28 mouse cellular contexts compared by ENCODE assay signal in genomic region chr14:47229796-47230376, GRCm38 (mm10). TPM values are rescaled to one million over a fixed set of nuclear protein-coding genes. Genes with fewer than 3 reads are reported as not detected.
DNase-seq lines count a peak whose midpoint lies in the region; ATAC-seq and TF ChIP-seq lines count a peak whose summit lies in the region.
"Had no signal": no experiment of that assay in that cellular context is flagged by ENCODE, and none has a peak within 500 bp of the region (broad histone marks: within the 10 kb centered on the region; RNA-seq: fewer than 3 reads in every experiment).

No protein-coding gene starts in this region.

- H3K9ac ChIP-seq in heart, embryonic 15.5 days, result no peak overlapping the region
- no peak overlapping the region for H3K9ac ChIP-seq in CH12.LX (ENCODE audit: insufficient read depth, low read depth)
- H3K9ac ChIP-seq: embryonic facial prominence, embryonic 12.5 days; forebrain, embryonic 15.5 days; hindbrain, embryonic 13.5 days; limb, embryonic 15.5 days; liver, embryonic 13.5 days had no signal

- no peak for TF ChIP-seq POLR2A in CH12.LX (IDR thresholded peaks at IDR 0.05; ENCODE audit: low read depth, low read length)
- TF ChIP-seq POLR2A in myocyte (IDR thresholded peaks at IDR 0.05; ENCODE audit: insufficient read length, low read depth), result no peak

- H3K27me3 ChIP-seq in heart, embryonic 15.5 days, result no peaks in the 10 kb centered on the region
- H3K27me3 ChIP-seq in CH12.LX (replicated peaks) (no peaks in the 10 kb centered on the region), myocyte (ENCODE audit: control insufficient read depth, insufficient read depth, insufficient read length) (no peaks in the 10 kb centered on the region)
- H3K27me3 ChIP-seq: embryonic facial prominence, embryonic 12.5 days; forebrain, embryonic 15.5 days; hindbrain, embryonic 13.5 days; limb, embryonic 15.5 days had no signal

- H3K36me3 ChIP-seq in heart, embryonic 15.5 days, result no peaks in the 10 kb centered on the region
- H3K36me3 ChIP-seq in CH12.LX (replicated peaks in 1 of 2; ENCODE audit: control insufficient read depth in 1 of 2, insufficient read depth in 1 of 2, low read length in 1 of 2) (no peaks in the 10 kb centered on the region), myocyte (ENCODE audit: control insufficient read depth, insufficient read depth) (no peaks in the 10 kb centered on the region)
- H3K36me3 ChIP-seq: embryonic facial prominence, embryonic 12.5 days; forebrain, embryonic 10.5 days; forebrain, embryonic 15.5 days; hindbrain, embryonic 13.5 days; limb, embryonic 15.5 days; liver, embryonic 13.5 days had no signal

- WGBS in heart, embryonic 15.5 days, result 48% methylated on average over 11 of the region's 11 CpGs

- no peak for TF ChIP-seq RAD21 in CH12.LX (IDR thresholded peaks at IDR 0.05; ENCODE audit: low read depth, low read length)

- dilution Hi-C loops in CH12.LX (cut with MboI; ENCODE audit: extremely low pct_ligation_motif_present, extremely low pct_unique_long_range_greater_than_20kb, low sequenced_read_pairs), result no loop called here

- DNase-seq in heart, adult 11 months, result peak; percentile 52
- no peak for DNase-seq in heart, postnatal 25 days (ENCODE audit: low spot score)
- DNase-seq in heart, postnatal 4 days, result no peak
- no peak for DNase-seq in CH12.LX (ENCODE audit: extremely low read depth)
- no peak for DNase-seq in cerebellum, postnatal 10 days
- DNase-seq: adrenal gland, postnatal 10 days; cerebellum, adult 8-10 months; cerebellum, postnatal 36 days; gastrocnemius, postnatal 14 days; kidney, adult 8-10 months; kidney, postnatal 4 days; liver, embryonic 13.5 days; lung, adult 18-20 months; midbrain, embryonic 14.5 days; right cerebral cortex, postnatal 25 days; spleen, adult 18-20 months; thymus, postnatal 14 days had no signal

- in situ Hi-C loops in CH12.LX (cut with MboI; ENCODE audit: low pct_ligation_motif_present, low pct_unique_long_range_greater_than_20kb, low sequenced_read_pairs), result loop anchor here (25.0 kb wide), 1 partner anchor 343 kb away; the partner anchor contains the start of gene Samd4

- 0 out of 2 replicates have a peak overlapping the region, but pooled peaks have one; percentile 18 for H3K4me2 ChIP-seq in heart, embryonic 15.5 days
- no peak overlapping the region for H3K4me2 ChIP-seq in CH12.LX (ENCODE audit: insufficient read depth, low read depth, poor library complexity, severe bottlenecking)
- peak overlapping the region; percentile 66 for H3K4me2 ChIP-seq in myocyte (ENCODE audit: low read depth)
- H3K4me2 ChIP-seq: embryonic facial prominence, embryonic 12.5 days; forebrain, embryonic 15.5 days; hindbrain, embryonic 13.5 days; limb, embryonic 15.5 days; liver, embryonic 13.5 days had no signal

- no peak for TF ChIP-seq CTCF in CH12.LX (conservative IDR thresholded peaks at IDR 0.05 in 1 of 2, IDR thresholded peaks at IDR 0.05 in 1 of 2; ENCODE audit: low read depth in 2 of 2, low read length in 2 of 2)

- no peaks in the 10 kb centered on the region for H3K79me2 ChIP-seq in CH12.LX (replicated peaks; ENCODE audit: control insufficient read depth, extremely low read depth, insufficient read depth, poor library complexity, severe bottlenecking)
- H3K79me2 ChIP-seq in myocyte (ENCODE audit: control insufficient read depth, insufficient read depth), result no peaks in the 10 kb centered on the region

- H3K4me3 ChIP-seq in heart, embryonic 15.5 days, result no peak overlapping the region
- no peak overlapping the region for H3K4me3 ChIP-seq in CH12.LX (replicated peaks in 1 of 3; ENCODE audit: low read depth in 2 of 3, low read length in 2 of 3, poor library complexity in 1 of 3)
- H3K4me3 ChIP-seq in myocyte, result no peak overlapping the region
- H3K4me3 ChIP-seq: embryonic facial prominence, embryonic 12.5 days; forebrain, embryonic 10.5 days; forebrain, embryonic 15.5 days; hindbrain, embryonic 13.5 days; limb, embryonic 15.5 days; liver, embryonic 13.5 days had no signal

- H3K9me3 ChIP-seq in heart, embryonic 15.5 days (replicated peaks), result no peaks in the 10 kb centered on the region
- no peaks in the 10 kb centered on the region for H3K9me3 ChIP-seq in CH12.LX (replicated peaks; ENCODE audit: low read length)
- H3K9me3 ChIP-seq: embryonic facial prominence, embryonic 12.5 days; forebrain, embryonic 15.5 days; hindbrain, embryonic 13.5 days; limb, embryonic 15.5 days; liver, embryonic 13.5 days had no signal

- H3K27ac ChIP-seq in heart, embryonic 15.5 days, result peak overlapping the region; percentile 73
- H3K27ac ChIP-seq in CH12.LX (ENCODE audit: insufficient read depth, low read depth), result no peak overlapping the region
- H3K27ac ChIP-seq: embryonic facial prominence, embryonic 12.5 days; forebrain, embryonic 10.5 days; forebrain, embryonic 15.5 days; hindbrain, embryonic 13.5 days; kidney, postnatal 0 days; limb, embryonic 15.5 days; liver, embryonic 13.5 days; macrophage had no signal

- no peak for TF ChIP-seq EP300 in CH12.LX (IDR thresholded peaks at IDR 0.05; ENCODE audit: low read length)

- H3K4me1 ChIP-seq in heart, embryonic 15.5 days (replicated peaks), result peaks cover 16% of the 10 kb centered on the region
- peaks cover 0 to 2% of the 10 kb centered on the region in 2 experiments; a peak in 1 of 4 replicates for H3K4me1 ChIP-seq in CH12.LX (ENCODE audit: control insufficient read depth in 1 of 2, insufficient read depth in 2 of 2)
- H3K4me1 ChIP-seq: embryonic facial prominence, embryonic 12.5 days; forebrain, embryonic 10.5 days; forebrain, embryonic 15.5 days; hindbrain, embryonic 13.5 days; limb, embryonic 15.5 days had no signal

- ATAC-seq in heart, embryonic 15.5 days (replicated peaks; ENCODE audit: insufficient number of reproducible peaks, insufficient read depth, low FRiP score, low read depth), result no peak
- ATAC-seq: forebrain, embryonic 15.5 days; intestine, embryonic 16.5 days; lung, postnatal 0 days had no signal

- no peak overlapping the region for H3ac ChIP-seq in myocyte (ENCODE audit: control insufficient read depth, insufficient read length)

- intact Hi-C loops in heart, postnatal 25 days (cut with DNase I), result no loop called here

TF ChIP-seq in CH12.LX, 34 proteins besides CTCF, POLR2A, EP300 and RAD21:
- TF ChIP-seq MXI1 (IDR thresholded peaks at IDR 0.05; ENCODE audit: low read depth, low read length) (no peak), BHLHE40 (IDR thresholded peaks at IDR 0.05; ENCODE audit: low read depth, low read length) (0 out of 2 replicates have a peak, but pooled peaks have one; percentile 11), MAZ (IDR thresholded peaks at IDR 0.05; ENCODE audit: low read depth, low read length) (no peak)

TF ChIP-seq in myocyte, 11 proteins besides CTCF, POLR2A, EP300 and RAD21:
- no peak for TF ChIP-seq POLR2AphosphoS2 (IDR thresholded peaks at IDR 0.05; ENCODE audit: insufficient read length, low read depth)
- peak; percentile 34 for TF ChIP-seq TCF12 (IDR thresholded peaks at IDR 0.05; ENCODE audit: insufficient read depth, poor library complexity, severe bottlenecking)
- peak; percentile 65 to 75 (median 66) for TF ChIP-seq MYOD1 (IDR thresholded peaks at IDR 0.05; ENCODE audit: control insufficient read depth in 1 of 3, insufficient read length in 2 of 3, low read depth in 2 of 3)
- TF ChIP-seq MYOG (IDR thresholded peaks at IDR 0.05; ENCODE audit: control insufficient read depth in 1 of 3, insufficient read depth in 1 of 3, insufficient read length in 2 of 3, low read depth in 2 of 3), result no peak

RNA-seq across cellular contexts. Expression of gene Gch1, which starts 40.7 kb away (rescaled TPM):
- total RNA-seq in heart, postnatal 25 days (2021), result 1 to 10 TPM; 6.8 to 7.3 TPM
- 5.3 and 6.9 TPM in 2 replicates for polyA plus RNA-seq in heart, embryonic 15.5 days (2015; fragmentation: Nextera tagmentation; extraction: Ambion mirVana)
- total RNA-seq in heart, postnatal 4 days (2021), result 1 to 10 TPM; 7.4 TPM
- total RNA-seq in CH12.LX (2012; rRNA removed) (3.1 and 5.7 TPM in 2 replicates), CH12.LX (2014; rRNA removed) (6.4 and 6.5 TPM in 2 replicates)
- polyA plus RNA-seq in CH12.LX (2012; ENCODE audit: insufficient read length, low read depth) (5.2 and 5.7 TPM in 2 replicates), myocyte (2012; fragmentation: generic; extraction: Trizol) (15.0 TPM)

RNA-seq across cellular contexts. Expression of gene Wdhd1, which starts 46.8 kb away (rescaled TPM):
- 1 to 10 TPM in 1 of 2 experiments, under 1 TPM in 1; 0.75 to 1.8 TPM for total RNA-seq in heart, postnatal 25 days (2021)
- polyA plus RNA-seq in heart, embryonic 15.5 days (2015; fragmentation: Nextera tagmentation; extraction: Ambion mirVana), result 11.7 and 17.4 TPM in 2 replicates
- total RNA-seq in heart, postnatal 4 days (2021), result 10 to 100 TPM; 11.4 to 13.1 TPM
- total RNA-seq in CH12.LX (2012; rRNA removed) (37.1 and 46.3 TPM in 2 replicates), CH12.LX (2014; rRNA removed) (61.4 and 63.2 TPM in 2 replicates)
- polyA plus RNA-seq in CH12.LX (2012; ENCODE audit: insufficient read length, low read depth) (81.0 and 92.8 TPM in 2 replicates), myocyte (2012; fragmentation: generic; extraction: Trizol) (2.1 TPM)

RNA-seq across cellular contexts. Expression of gene Socs4, which starts 46.8 kb away (rescaled TPM):
- 10 to 100 TPM; 13.1 to 16.9 TPM for total RNA-seq in heart, postnatal 25 days (2021)
- polyA plus RNA-seq in heart, embryonic 15.5 days (2015; fragmentation: Nextera tagmentation; extraction: Ambion mirVana), result 1.8 and 1.9 TPM in 2 replicates
- 10 to 100 TPM; 17.6 to 18.2 TPM for total RNA-seq in heart, postnatal 4 days (2021)
- total RNA-seq in CH12.LX (2012; rRNA removed) (7.0 and 7.3 TPM in 2 replicates), CH12.LX (2014; rRNA removed) (12.7 and 13.2 TPM in 2 replicates)
- polyA plus RNA-seq in CH12.LX (2012; ENCODE audit: insufficient read length, low read depth) (20.7 and 25.1 TPM in 2 replicates), myocyte (2012; fragmentation: generic; extraction: Trizol) (2.5 TPM)

Comparison
In these comparisons a context has a peak if more than half of its experiments do, and no peak if none do; other contexts are left out.
1. RNA of gene Wdhd1, which starts 46.8 kb away (total RNA-seq): 37.1 to 63.2 TPM in CH12.LX and 11.4 to 13.1 TPM in heart, postnatal 4 days; 0.75 to 1.8 TPM in heart, postnatal 25 days; every median in the first group is over 4 times any median in the second.